Mouse (Mus musculus) stomach, postnatal 0 days (tissue): Measurements from ENCODE around the gene Pcca.

Experiments
- CTCF ChIP-seq: IDR thresholded peaks from 2 replicates; pipeline ENCODE4 v1.5.1; 2016; ENCODE audit warnings: antibody characterized with exemption, low read depth, mild to moderate bottlenecking, moderate library complexity
- EP300 ChIP-seq: optimal IDR thresholded peaks from 2 replicates; pipeline ENCODE3; 2016; ENCODE audit warnings: antibody characterized with exemption

DNA sequence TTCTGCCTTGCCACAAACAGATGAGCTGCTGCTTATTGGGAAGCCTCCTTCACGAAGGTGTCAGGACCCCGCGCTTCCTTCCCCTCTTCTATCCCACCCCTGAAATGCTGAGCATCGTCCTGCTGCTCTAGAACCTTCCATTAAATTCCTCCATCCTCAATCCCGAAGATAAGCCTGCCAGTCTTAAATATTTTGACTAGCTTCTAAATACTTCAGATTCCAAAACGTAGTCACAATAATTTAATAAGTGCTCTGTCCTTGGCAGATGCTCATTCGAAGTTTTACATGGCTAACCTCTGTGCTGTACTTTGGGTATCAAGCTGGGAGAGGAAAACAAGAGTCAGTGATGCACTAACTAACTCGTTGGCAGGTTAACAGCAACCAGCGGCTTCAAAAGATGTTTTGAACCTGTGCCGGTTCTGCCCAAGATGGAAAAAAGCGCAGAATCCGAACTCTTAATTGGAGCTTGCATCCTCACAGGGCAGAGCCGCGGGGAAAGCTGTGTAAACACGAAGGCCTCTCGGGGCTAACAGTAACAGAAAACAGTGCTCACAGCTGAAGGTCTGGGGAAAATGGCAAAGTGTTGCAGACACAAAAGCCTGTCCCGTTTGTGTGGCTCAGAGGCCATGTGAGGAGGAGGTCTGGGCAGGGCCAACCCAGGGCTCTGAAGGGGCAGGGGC, 155.2 kb downstream of the Pcca start:
- TF ChIP-seq CTCF (no peak), EP300 (no peak)
